Mouse (Mus musculus) cerebellum, postnatal 36 days (tissue): ENCODE measurements around the gene Trim71.

Source experiments
- DNase-seq, 2 experiments: peaks; one replicate each; pipeline ENCODE4 v3.0.0; 2021 to 2022; ENCODE audit warnings: mixed read lengths in 2 of 2

Trim71 gene

GRCm38 (mm10) chr9:114563761-114564606, at the start of gene Trim71:
Gene Trim71 (minus strand): TSS chr9:114564369.
- no peak for DNase-seq

GRCm38 (mm10) chr9:114613026-114613425, 48.9 kb upstream of the Trim71 start:
- DNase-seq, result no peak

- DNase-seq, result no peak
Observed at GRCm38 (mm10) chr9:114612566-114612965, 48.4 kb upstream of the Trim71 start.

- DNase-seq, result no peak
Observed at GRCm38 (mm10) chr9:114610266-114610665, 46.1 kb upstream of the Trim71 start.

- DNase-seq, result peak; percentile 59 to 67
Observed at GRCm38 (mm10) chr9:114603876-114604540, 39.8 kb upstream of the Trim71 start.

GRCm38 (mm10) chr9:114601096-114601495, 36.9 kb upstream of the Trim71 start:
- no peak for DNase-seq

- DNase-seq, result no peak
Observed at GRCm38 (mm10) chr9:114585017-114585345, 20.8 kb upstream of the Trim71 start.

- DNase-seq, result no peak
Observed at GRCm38 (mm10) chr9:114584183-114585016, 20.2 kb upstream of the Trim71 start.

- DNase-seq, result peak; percentile 54 to 57
Observed at GRCm38 (mm10) chr9:114583812-114584182, 19.6 kb upstream of the Trim71 start.

GRCm38 (mm10) chr9:114578646-114579045, 14.5 kb upstream of the Trim71 start:
- DNase-seq, result no peak

GRCm38 (mm10) chr9:114576001-114576400, 11.8 kb upstream of the Trim71 start:
- DNase-seq, result no peak

- DNase-seq, result no peak
Observed at GRCm38 (mm10) chr9:114573528-114573927, 9.4 kb upstream of the Trim71 start.

GRCm38 (mm10) chr9:114568682-114569474, 4.7 kb upstream of the Trim71 start:
- DNase-seq, result no peak

- DNase-seq, result no peak
Observed at GRCm38 (mm10) chr9:114564667-114565066, 498 bp upstream of the Trim71 start.

GRCm38 (mm10) chr9:114562919-114563751, 1.0 kb downstream of the Trim71 start:
- DNase-seq, result no peak

GRCm38 (mm10) chr9:114562031-114562918, 1.9 kb downstream of the Trim71 start:
- no peak for DNase-seq

- DNase-seq, result no peak
Observed at GRCm38 (mm10) chr9:114561671-114561971, 2.5 kb downstream of the Trim71 start.

- no peak for DNase-seq
Observed at GRCm38 (mm10) chr9:114560771-114561670, 3.1 kb downstream of the Trim71 start.

- no peak for DNase-seq
Observed at GRCm38 (mm10) chr9:114560141-114560540, 4.0 kb downstream of the Trim71 start.

GRCm38 (mm10) chr9:114557086-114557485, 7.1 kb downstream of the Trim71 start:
- DNase-seq, result no peak
